Mouse (Mus musculus) kidney, postnatal 25 days (tissue): ENCODE measurements around the gene Efcab5.

Source experiments
- DNase-seq, 2 experiments: peaks; one replicate each; pipeline ENCODE4 v3.0.0; 2021; ENCODE audit warnings: mixed read lengths in 2 of 2

Gene Efcab5

GRCm38 (mm10) chr11:77188868-77189267, at the start of gene Efcab5:
Gene Efcab5, minus strand, starts transcription at chr11:77188968.
- DNase-seq: no peak

GRCm38 (mm10) chr11:77235267-77235666, 46.5 kb upstream of the Efcab5 start:
- no peak for DNase-seq

- DNase-seq: no peak
Observed at GRCm38 (mm10) chr11:77231514-77231913, 42.7 kb upstream of the Efcab5 start.

GRCm38 (mm10) chr11:77230765-77231164, 42.0 kb upstream of the Efcab5 start:
- DNase-seq: no peak

- DNase-seq: no peak
Observed at GRCm38 (mm10) chr11:77216761-77217130, 28.0 kb upstream of the Efcab5 start.

- peak; percentile 82 to 93 for DNase-seq
Observed at GRCm38 (mm10) chr11:77215951-77216760, 27.4 kb upstream of the Efcab5 start, which contains the start of gene Ssh2. Gene Ssh2, plus strand, starts transcription at chr11:77216287.

GRCm38 (mm10) chr11:77215483-77215882, 26.7 kb upstream of the Efcab5 start:
- peak in 1 of 2 experiments; percentile 49 for DNase-seq

- DNase-seq: peak; percentile 78 to 79
Observed at GRCm38 (mm10) chr11:77214755-77215154, 26.0 kb upstream of the Efcab5 start.

GRCm38 (mm10) chr11:77214142-77214692, 25.4 kb upstream of the Efcab5 start:
- DNase-seq: no peak

- DNase-seq: no peak
Observed at GRCm38 (mm10) chr11:77200703-77201102, 11.9 kb upstream of the Efcab5 start.

- peak; percentile 63 to 65 for DNase-seq
Observed at GRCm38 (mm10) chr11:77199636-77200035, 10.9 kb upstream of the Efcab5 start.

GRCm38 (mm10) chr11:77196181-77197143, 7.7 kb upstream of the Efcab5 start:
- DNase-seq: peak in 1 of 2 experiments; percentile 62

GRCm38 (mm10) chr11:77195360-77196109, 6.8 kb upstream of the Efcab5 start:
- no peak for DNase-seq

- no peak for DNase-seq
Observed at GRCm38 (mm10) chr11:77194762-77195161, 6.0 kb upstream of the Efcab5 start.

- peak; percentile 58 to 76 for DNase-seq
Observed at GRCm38 (mm10) chr11:77193941-77194553, 5.3 kb upstream of the Efcab5 start.

GRCm38 (mm10) chr11:77193410-77193809, 4.6 kb upstream of the Efcab5 start:
- no peak for DNase-seq

- no peak for DNase-seq
Observed at GRCm38 (mm10) chr11:77184926-77185325, 3.8 kb downstream of the Efcab5 start.

GRCm38 (mm10) chr11:77182616-77183015, 6.2 kb downstream of the Efcab5 start:
- DNase-seq: no peak

GRCm38 (mm10) chr11:77182041-77182440, 6.7 kb downstream of the Efcab5 start:
- DNase-seq: no peak

- DNase-seq: no peak
Observed at GRCm38 (mm10) chr11:77181528-77181927, 7.2 kb downstream of the Efcab5 start.

GRCm38 (mm10) chr11:77180886-77181285, 7.9 kb downstream of the Efcab5 start:
- DNase-seq: no peak

- DNase-seq: no peak
Observed at GRCm38 (mm10) chr11:77179771-77180170, 9.0 kb downstream of the Efcab5 start.
